Mouse (Mus musculus) forebrain, embryonic 16.5 days (tissue): ENCODE data around the gene Flrt3. TPM values are rescaled to one million over a fixed set of nuclear protein-coding genes. Genes with fewer than 3 reads are reported as not detected.
A peak's percentile ranks its signal among the peaks of the same experiment; 100 is the strongest.

Experiments
- ATAC-seq: fragments of 200-750 bp; cut with Nextera tagmentation; 2 replicates; pipeline ENCODE4 v1.8.0; 2017; ENCODE audit warnings: mild to moderate bottlenecking, moderate library complexity
- H3K27ac ChIP-seq: fragments of 300-500 bp; sonication (generic); 2 replicates; pipeline ENCODE4 v1.5.1; 2014; ENCODE audit warnings: low read length, control low read depth
- H3K27me3 ChIP-seq: fragments of 300-500 bp; sonication (generic); replicated peaks from 2 replicates; pipeline ENCODE4 v1.6.1; 2014; ENCODE audit warnings: low read length; ENCODE audit not compliant: control insufficient read depth, insufficient read depth
- H3K36me3 ChIP-seq: fragments of 300-500 bp; sonication (generic); 2 replicates; pipeline ENCODE4 v1.6.1; 2014; ENCODE audit not compliant: control insufficient read depth, insufficient read depth
- H3K4me1 ChIP-seq: fragments of 300-500 bp; sonication (generic); replicated peaks from 2 replicates; pipeline ENCODE4 v1.6.1; 2014; ENCODE audit warnings: low read length; ENCODE audit not compliant: control insufficient read depth, insufficient read depth
- H3K4me2 ChIP-seq: fragments of 300-500 bp; sonication (generic); 2 replicates; pipeline ENCODE4 v1.6.1; 2014; ENCODE audit warnings: mild to moderate bottlenecking, low read length, control low read depth
- H3K4me3 ChIP-seq: fragments of 300-500 bp; sonication (generic); replicated peaks from 2 replicates; pipeline ENCODE4 v1.5.1; 2014; ENCODE audit warnings: mild to moderate bottlenecking, low read length, control low read depth
- H3K9ac ChIP-seq: fragments of 300-500 bp; sonication (generic); replicated peaks from 2 replicates; pipeline ENCODE4 v1.6.1; 2014; ENCODE audit warnings: low read depth, low read length, control low read depth
- H3K9me3 ChIP-seq: fragments of 300-500 bp; sonication (generic); 2 replicates; pipeline ENCODE4 v1.6.1; 2016; ENCODE audit warnings: low read length; ENCODE audit not compliant: control insufficient read depth
- WGBS: fragments of 180-500 bp; shearing (Covaris S2); extraction: QIAGEN DNeasy Blood & Tissue Kit; methylation state at CpG from one replicate; pipeline ENCODE4 v1.1.7; 2014; 5-methylcytosine and 5-hydroxymethylcytosine counted together
- polyA plus RNA-seq: library from polyadenylated mRNA; unstranded; fragments of >200 nt; fragmentation: Nextera tagmentation; extraction: Ambion mirVana; gene quantifications from 2 replicates; pipeline ENCODE4 v1.2.1, GENCODE M21; 2015

Gene Flrt3
- 57.1 and 63.6 TPM in 2 replicates for polyA plus RNA-seq

DNA sequence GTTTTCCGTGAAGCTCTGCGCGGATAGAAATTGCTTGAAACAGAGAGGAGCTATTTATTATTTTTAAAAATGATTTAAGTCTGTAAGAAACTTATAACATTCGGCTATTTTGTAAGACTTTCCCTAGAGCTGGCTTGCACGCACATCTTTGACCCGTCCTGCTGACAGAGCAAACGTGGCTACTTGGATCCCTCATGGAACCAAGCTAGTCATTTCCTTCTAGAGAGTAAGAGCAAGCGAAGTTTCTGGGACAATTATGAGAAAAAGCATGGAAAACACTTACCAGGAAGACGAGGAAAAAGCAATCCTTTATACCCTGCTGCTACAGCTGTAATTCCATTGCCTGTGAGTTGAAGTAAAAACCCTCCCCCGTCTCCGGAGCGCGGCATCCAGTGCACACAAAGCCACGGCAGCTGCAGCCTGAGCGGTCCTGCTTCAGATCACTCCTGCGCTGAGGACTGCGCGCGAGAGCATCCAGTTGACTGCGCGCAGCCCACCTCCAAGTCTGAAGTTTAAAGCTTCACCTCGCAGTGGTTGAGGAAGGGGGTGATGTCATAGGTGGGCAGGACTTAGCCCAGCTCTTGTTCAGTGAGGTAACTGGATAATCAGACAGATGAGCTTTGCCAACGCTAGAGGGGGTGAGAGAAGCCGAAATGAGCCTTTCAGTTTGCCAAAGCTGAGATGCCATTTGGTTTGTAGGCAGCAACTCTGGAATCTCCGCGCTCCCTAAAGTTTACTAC, at the start of gene Flrt3:
Flrt3 (minus strand) TSS at position 507 of the 740 bp plus-strand sequence.
- peak within 1 kb of the TSS; percentile 80 for H3K4me2 ChIP-seq
- ATAC-seq: peak; percentile 97
- no peaks in the 10 kb centered on the region for H3K27me3 ChIP-seq
- no peaks in the 10 kb centered on the region for H3K9me3 ChIP-seq
- H3K4me3 ChIP-seq: peak within 1 kb of the TSS; percentile 70
- peaks cover 24% of the 10 kb centered on the region for H3K4me1 ChIP-seq
- H3K36me3 ChIP-seq: no peaks in the 10 kb centered on the region
- WGBS: under 1% methylated on average over 26 of the region's 26 CpGs
- peak within 1 kb of the TSS; percentile 88 for H3K27ac ChIP-seq
- peak within 1 kb of the TSS; percentile 71 for H3K9ac ChIP-seq

GRCm38 (mm10) chr2:140717407-140717806, 46.1 kb upstream of the Flrt3 start:
- H3K4me1 ChIP-seq: no peaks in the 10 kb centered on the region
- H3K27me3 ChIP-seq: no peaks in the 10 kb centered on the region
- H3K27ac ChIP-seq: no peak overlapping the region
- H3K4me2 ChIP-seq: no peak overlapping the region
- H3K9ac ChIP-seq: no peak overlapping the region
- no peaks in the 10 kb centered on the region for H3K36me3 ChIP-seq
- 85% methylated on average over 9 of the region's 9 CpGs for WGBS
- no peak for ATAC-seq
- H3K9me3 ChIP-seq: no peaks in the 10 kb centered on the region
- no peak overlapping the region for H3K4me3 ChIP-seq

- Histone ChIP-seq H3K27ac (no peak overlapping the region), H3K9me3 (no peaks in the 10 kb centered on the region), H3K9ac (no peak overlapping the region), H3K27me3 (no peaks in the 10 kb centered on the region), H3K4me3 (no peak overlapping the region), H3K4me1 (no peaks in the 10 kb centered on the region), H3K4me2 (no peak overlapping the region), H3K36me3 (no peaks in the 10 kb centered on the region)
- 85% methylated on average over 4 of the region's 4 CpGs for WGBS
- ATAC-seq: no peak
These were observed 44.6 kb upstream of the Flrt3 start for GRCm38 (mm10) chr2:140715822-140716221.

GRCm38 (mm10) chr2:140707550-140707949, 36.3 kb upstream of the Flrt3 start:
- Histone ChIP-seq H3K4me2 (no peak overlapping the region), H3K27me3 (no peaks in the 10 kb centered on the region), H3K9ac (no peak overlapping the region), H3K4me1 (peaks cover 4% of the 10 kb centered on the region), H3K9me3 (no peaks in the 10 kb centered on the region), H3K36me3 (no peaks in the 10 kb centered on the region), H3K4me3 (no peak overlapping the region), H3K27ac (no peak overlapping the region)
- 80% methylated on average over 5 of the region's 5 CpGs for WGBS
- no peak for ATAC-seq

DNA sequence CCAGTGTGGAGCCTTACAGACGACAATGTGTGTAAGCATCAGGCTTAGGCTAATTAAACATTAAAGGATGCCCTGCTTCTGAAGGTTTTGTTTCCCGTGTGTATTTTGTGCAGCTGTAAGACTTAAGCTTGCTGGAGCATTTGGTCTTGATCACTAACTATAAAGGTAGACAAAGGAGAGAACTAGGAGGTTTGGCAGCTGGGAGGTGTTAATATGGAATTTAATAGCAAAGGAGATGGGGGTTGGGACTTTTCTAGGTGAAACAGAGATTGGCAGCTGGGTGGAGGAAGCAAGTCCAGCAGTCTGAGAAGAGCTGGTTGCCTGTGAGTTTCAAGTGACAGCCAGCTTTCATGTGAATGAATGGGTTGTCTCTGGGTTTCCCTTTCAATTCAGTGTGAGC, 34.0 kb upstream of the Flrt3 start:
- Histone ChIP-seq H3K9me3 (no peaks in the 10 kb centered on the region), H3K4me2 (no peak overlapping the region), H3K4me1 (peaks cover 4% of the 10 kb centered on the region), H3K27ac (no peak overlapping the region), H3K9ac (no peak overlapping the region), H3K27me3 (no peaks in the 10 kb centered on the region), H3K36me3 (no peaks in the 10 kb centered on the region), H3K4me3 (no peak overlapping the region)
- 3% methylated on average over 2 of the region's 2 CpGs for WGBS
- no peak for ATAC-seq

DNA sequence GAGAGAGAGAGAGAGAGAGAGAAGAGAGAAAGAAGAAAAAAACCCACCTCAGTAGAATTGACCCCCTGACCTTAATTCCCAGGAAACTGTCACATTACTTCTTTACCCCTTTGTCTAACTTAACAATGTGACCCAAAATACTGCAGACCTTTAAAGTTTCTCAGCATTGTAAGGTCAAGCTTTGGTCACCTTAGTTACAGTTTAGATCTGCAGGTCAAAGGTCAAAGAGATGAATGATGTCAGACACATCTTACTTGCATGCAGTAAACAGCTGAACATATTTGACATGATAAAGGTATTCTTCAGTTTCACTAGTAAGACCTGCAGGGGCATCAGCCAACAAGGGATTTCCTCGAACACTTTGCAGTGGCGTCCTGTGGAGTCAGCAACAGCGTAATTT, 32.9 kb upstream of the Flrt3 start:
- Histone ChIP-seq H3K4me3 (no peak overlapping the region), H3K9me3 (no peaks in the 10 kb centered on the region), H3K36me3 (no peaks in the 10 kb centered on the region), H3K4me2 (no peak overlapping the region), H3K27ac (no peak overlapping the region), H3K9ac (no peak overlapping the region), H3K4me1 (peaks cover 4% of the 10 kb centered on the region), H3K27me3 (no peaks in the 10 kb centered on the region)
- 19% methylated on average over 3 of the region's 3 CpGs for WGBS
- ATAC-seq: no peak

DNA sequence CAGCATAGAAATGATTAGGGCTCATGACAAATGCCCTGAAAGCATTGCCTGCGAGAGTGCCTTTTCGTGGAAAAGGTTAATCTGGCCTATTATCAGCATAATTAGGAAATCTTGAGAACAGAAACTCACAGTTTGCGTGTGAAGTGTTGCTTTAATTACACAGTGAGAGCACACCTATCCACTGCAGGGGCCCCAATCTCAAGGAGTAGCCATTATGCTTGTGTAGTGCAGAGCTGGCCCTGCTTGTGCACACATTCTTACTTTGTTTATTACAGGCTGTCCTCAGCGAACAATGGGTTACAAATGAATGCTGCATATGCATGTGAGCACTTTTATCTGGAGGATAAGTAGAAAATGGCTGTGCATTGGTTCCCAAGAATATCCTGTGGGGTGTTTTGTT, 32.1 kb upstream of the Flrt3 start:
- no peak overlapping the region for H3K4me2 ChIP-seq
- H3K27me3 ChIP-seq: no peaks in the 10 kb centered on the region
- H3K4me3 ChIP-seq: no peak overlapping the region
- H3K4me1 ChIP-seq: peaks cover 9% of the 10 kb centered on the region
- H3K9ac ChIP-seq: no peak overlapping the region
- no peaks in the 10 kb centered on the region for H3K9me3 ChIP-seq
- no peak overlapping the region for H3K27ac ChIP-seq
- ATAC-seq: peak; percentile 45
- no peaks in the 10 kb centered on the region for H3K36me3 ChIP-seq
- 14% methylated on average over 4 of the region's 4 CpGs for WGBS

DNA sequence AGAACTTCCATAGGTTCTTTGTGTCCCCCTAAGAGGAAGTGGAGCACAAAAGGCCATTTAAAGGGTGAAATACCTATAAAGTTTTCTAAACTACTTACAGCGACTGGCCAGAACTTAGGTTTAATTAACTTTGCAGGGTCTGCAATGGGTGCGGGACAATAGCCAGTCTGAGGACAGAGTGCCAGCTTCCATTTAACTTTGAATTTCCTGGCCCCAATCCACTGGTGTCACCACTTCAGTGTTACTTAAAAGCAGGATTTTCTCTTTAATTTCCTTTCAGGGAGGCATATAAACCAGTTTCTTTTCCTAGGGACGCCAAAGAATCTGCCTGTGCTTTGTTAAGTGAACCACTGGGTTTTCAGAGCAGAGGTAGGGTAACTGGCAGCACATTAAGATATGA, 27.3 kb upstream of the Flrt3 start:
- Histone ChIP-seq H3K9me3 (no peaks in the 10 kb centered on the region), H3K4me3 (no peak overlapping the region), H3K4me2 (no peak overlapping the region), H3K9ac (no peak overlapping the region), H3K27ac (no peak overlapping the region), H3K36me3 (no peaks in the 10 kb centered on the region), H3K4me1 (peaks cover 11% of the 10 kb centered on the region), H3K27me3 (no peaks in the 10 kb centered on the region)
- no peak for ATAC-seq
- under 1% methylated on average over 3 of the region's 3 CpGs for WGBS

DNA sequence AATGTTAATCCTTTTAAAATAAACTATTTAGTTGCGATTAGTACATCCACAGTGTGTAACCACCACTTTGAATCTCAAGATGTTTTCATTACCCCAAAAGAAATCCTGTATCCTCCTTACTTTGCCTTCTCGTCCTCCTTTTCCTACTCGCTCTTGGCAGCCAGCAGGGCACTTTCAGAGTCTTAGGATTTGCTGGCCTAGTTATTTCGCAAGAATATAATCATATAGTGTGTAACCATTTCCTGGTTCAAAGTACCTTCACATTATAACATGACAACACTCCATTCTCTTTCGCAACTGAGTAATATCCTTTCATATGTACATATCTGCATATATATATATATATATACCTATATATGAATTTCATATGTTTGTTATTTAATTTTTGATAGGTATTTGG, 22.6 kb upstream of the Flrt3 start:
- H3K4me3 ChIP-seq: no peak overlapping the region
- no peak for ATAC-seq
- H3K27ac ChIP-seq: no peak overlapping the region
- no peak overlapping the region for H3K4me2 ChIP-seq
- H3K27me3 ChIP-seq: no peaks in the 10 kb centered on the region
- H3K4me1 ChIP-seq: peaks cover 7% of the 10 kb centered on the region
- 89% methylated on average over 5 of the region's 5 CpGs for WGBS
- no peaks in the 10 kb centered on the region for H3K36me3 ChIP-seq
- H3K9ac ChIP-seq: no peak overlapping the region
- no peaks in the 10 kb centered on the region for H3K9me3 ChIP-seq

DNA sequence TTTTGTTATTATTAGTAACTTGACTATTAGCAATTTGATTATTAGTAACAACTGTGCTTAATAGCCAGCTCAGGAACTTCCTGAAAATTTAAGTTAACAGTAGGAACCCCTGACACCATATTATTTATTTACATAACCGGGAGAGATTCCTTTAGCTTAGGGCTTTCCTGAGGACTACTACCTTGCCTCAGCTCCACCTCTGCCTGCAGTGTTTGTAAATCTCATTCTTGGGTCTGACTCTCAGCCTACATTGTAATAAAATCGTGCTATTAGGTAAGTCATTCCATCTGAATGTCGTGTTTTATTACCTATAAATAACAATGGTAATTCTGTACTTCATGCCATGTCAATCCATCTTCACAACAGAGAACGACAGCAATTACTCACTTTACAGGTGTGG, 21.2 kb upstream of the Flrt3 start:
- H3K27ac ChIP-seq: no peak overlapping the region
- no peak for ATAC-seq
- H3K36me3 ChIP-seq: no peaks in the 10 kb centered on the region
- no peak overlapping the region for H3K4me3 ChIP-seq
- no peaks in the 10 kb centered on the region for H3K4me1 ChIP-seq
- 90% methylated on average over 4 of the region's 4 CpGs for WGBS
- no peak overlapping the region for H3K9ac ChIP-seq
- H3K27me3 ChIP-seq: no peaks in the 10 kb centered on the region
- no peak overlapping the region for H3K4me2 ChIP-seq
- no peaks in the 10 kb centered on the region for H3K9me3 ChIP-seq
